Mouse (Mus musculus): ENCODE measurements around the gene Prrt4. TPM values are rescaled to one million over a fixed set of nuclear protein-coding genes. Genes with fewer than 3 reads are reported as not detected.
A peak's percentile ranks its signal among the peaks of the same experiment; 100 is the strongest.
"Not testable (repeated sequence)": the region's sequence is repeated elsewhere in the genome, so short reads cannot be mapped to it uniquely, and the experiment has no call there.

Gene Prrt4
- polyA plus RNA-seq (2014; fragmentation: Nextera tagmentation; extraction: Ambion mirVana): 0.38 and 0.48 TPM in 2 replicates

DNA sequence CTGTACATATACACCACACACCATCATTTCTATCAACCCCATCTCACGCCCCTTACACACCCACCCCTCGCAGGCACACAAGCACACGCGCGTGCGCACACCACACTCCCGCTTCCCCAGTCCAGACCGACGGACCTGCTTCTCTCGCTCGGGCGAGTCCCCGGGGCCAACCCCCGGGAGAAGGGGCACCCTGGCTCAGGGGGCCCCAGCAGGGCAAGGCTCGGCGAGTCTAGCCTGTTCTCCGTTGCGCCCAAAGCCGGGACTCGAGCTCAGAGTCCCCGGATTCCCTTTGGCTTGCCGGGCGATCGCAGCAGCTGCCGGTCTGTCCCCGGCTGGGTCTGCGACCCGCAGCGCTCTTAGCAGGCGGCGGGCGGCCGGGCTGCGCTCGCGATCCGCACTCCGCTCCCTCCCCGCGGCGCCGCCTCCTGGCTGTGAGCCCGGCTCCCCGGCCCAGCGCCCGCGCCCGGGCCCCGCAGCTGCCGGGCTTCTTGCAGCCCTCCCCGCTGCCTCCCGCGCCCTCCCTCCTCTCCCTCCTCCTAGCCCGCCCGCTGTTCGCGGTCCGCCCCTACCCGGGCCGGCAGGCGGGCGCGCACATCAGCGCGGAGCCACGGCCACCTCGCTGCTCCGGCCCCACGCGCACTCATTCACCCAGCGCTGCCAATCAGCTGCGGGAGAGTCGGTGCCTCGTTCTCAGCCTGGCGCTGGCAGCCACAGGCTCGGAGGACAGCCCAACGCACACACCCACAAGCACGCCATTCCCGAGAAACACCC lies at the start of gene Prrt4:
Gene Prrt4 (minus strand): TSS at position 697 of the 771 bp plus-strand sequence.
- ATAC-seq (ENCODE audit: insufficient number of reproducible peaks, insufficient read depth, low FRiP score, low read depth): peak; percentile 60; the same call in 1 of the 2 replicates
- Histone ChIP-seq H3K27me3 (ENCODE audit: control insufficient read depth, insufficient read depth, low read length) (no peaks in the 10 kb centered on the region), H3K9me3 (ENCODE audit: control insufficient read depth, low read depth, low read length) (no peaks in the 10 kb centered on the region), H3K4me1 (ENCODE audit: control insufficient read depth, insufficient read depth, low read length) (no peaks in the 10 kb centered on the region), H3K9ac (replicated peaks; ENCODE audit: low read depth, low read length) (peak within 1 kb of the TSS; percentile 52), H3K4me2 (replicated peaks; ENCODE audit: low read depth, low read length) (peak within 1 kb of the TSS; percentile 95), H3K4me3 (ENCODE audit: low read depth, low read length) (peak within 1 kb of the TSS; percentile 53), H3K36me3 (ENCODE audit: control insufficient read depth, insufficient read depth, low read length) (no peaks in the 10 kb centered on the region), H3K27ac (ENCODE audit: low read length) (peak within 1 kb of the TSS; percentile 55; the same call in 1 of the 2 replicates)
- WGBS: 1% methylated on average over 70 of the region's 79 CpGs

DNA sequence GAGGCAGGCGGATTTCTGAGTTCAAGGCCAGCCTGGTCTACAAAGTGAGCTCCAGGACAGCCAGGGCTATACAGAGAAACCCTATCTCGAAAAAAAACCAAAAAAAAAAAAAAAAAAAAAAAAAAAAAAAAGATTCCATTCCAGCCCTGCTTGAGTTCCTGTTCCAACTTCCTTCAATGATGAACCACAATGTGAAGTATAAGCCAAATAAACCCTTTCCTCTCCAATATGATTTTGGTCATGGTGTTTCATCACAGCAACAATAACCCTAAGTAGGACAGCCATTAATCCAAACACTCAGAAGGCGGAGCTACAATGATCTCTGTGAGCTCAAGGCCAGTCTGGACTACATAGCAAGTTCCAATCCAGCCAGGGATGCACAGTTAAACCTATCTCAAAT lies 38.3 kb upstream of the Prrt4 start:
- not testable (repeated sequence) for H3K27ac ChIP-seq (ENCODE audit: low read length); H3K4me3 ChIP-seq (ENCODE audit: low read depth, low read length); H3K9me3 ChIP-seq (ENCODE audit: control insufficient read depth, low read depth, low read length); H3K27me3 ChIP-seq (ENCODE audit: control insufficient read depth, insufficient read depth, low read length); H3K9ac ChIP-seq (replicated peaks; ENCODE audit: low read depth, low read length); H3K36me3 ChIP-seq (ENCODE audit: control insufficient read depth, insufficient read depth, low read length); ATAC-seq (ENCODE audit: insufficient number of reproducible peaks, insufficient read depth, low FRiP score, low read depth); H3K4me2 ChIP-seq (replicated peaks; ENCODE audit: low read depth, low read length)
- 88% methylated on average over 1 of the region's 3 CpGs for WGBS
- H3K4me1 ChIP-seq (ENCODE audit: control insufficient read depth, insufficient read depth, low read length): peaks cover 14% of the 10 kb centered on the region

DNA sequence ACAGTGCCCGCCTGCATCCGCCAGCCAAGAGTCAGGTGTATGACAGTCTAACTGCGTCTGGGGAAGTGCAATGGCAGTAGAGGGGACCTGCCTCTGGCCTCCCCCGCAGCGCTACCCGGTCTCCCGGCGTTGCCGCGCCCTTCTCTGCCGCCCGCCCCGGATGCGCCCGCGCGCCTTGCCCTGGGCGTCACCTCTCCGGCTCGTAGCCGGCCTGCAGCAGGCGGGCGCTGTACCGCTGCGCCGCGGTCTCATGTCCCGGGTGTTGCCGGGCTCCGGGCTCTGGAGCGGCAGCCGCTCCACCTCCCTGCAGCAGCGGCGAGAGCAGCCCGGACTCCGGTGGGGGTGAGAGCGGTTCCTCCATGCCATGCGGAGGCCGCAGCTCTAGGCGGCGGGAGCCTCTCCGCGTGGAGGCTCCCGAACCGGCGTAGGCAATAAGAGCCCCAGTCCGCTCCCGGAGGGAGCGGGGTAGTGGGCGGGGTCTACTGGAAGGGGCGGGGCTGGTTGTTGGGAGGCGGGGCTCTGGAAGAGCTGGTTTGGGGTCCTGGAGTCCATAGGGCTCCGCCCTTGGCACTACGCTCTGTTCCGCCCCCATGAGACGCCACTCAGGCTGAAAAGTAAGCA lies 36.6 kb upstream of the Prrt4 start, which contains the start of gene Impdh1:
Gene Impdh1 (minus strand): TSS at position 484 of the 621 bp plus-strand sequence.
- peaks cover 18% of the 10 kb centered on the region for H3K4me1 ChIP-seq (ENCODE audit: control insufficient read depth, insufficient read depth, low read length)
- H3K27ac ChIP-seq (ENCODE audit: low read length): peak within 1 kb of the TSS; percentile 15; the same call in 1 of the 2 replicates
- H3K9ac ChIP-seq (replicated peaks; ENCODE audit: low read depth, low read length): peak within 1 kb of the TSS; percentile 48
- WGBS: under 1% methylated on average over 51 of the region's 56 CpGs
- peak within 1 kb of the TSS; percentile 100 for H3K4me2 ChIP-seq (replicated peaks; ENCODE audit: low read depth, low read length)
- no peaks in the 10 kb centered on the region for H3K36me3 ChIP-seq (ENCODE audit: control insufficient read depth, insufficient read depth, low read length)
- H3K9me3 ChIP-seq (ENCODE audit: control insufficient read depth, low read depth, low read length): no peaks in the 10 kb centered on the region
- H3K27me3 ChIP-seq (ENCODE audit: control insufficient read depth, insufficient read depth, low read length): no peaks in the 10 kb centered on the region
- peak within 1 kb of the TSS; percentile 69 for H3K4me3 ChIP-seq (ENCODE audit: low read depth, low read length)
- ATAC-seq (ENCODE audit: insufficient number of reproducible peaks, insufficient read depth, low FRiP score, low read depth): peak; percentile 84

DNA sequence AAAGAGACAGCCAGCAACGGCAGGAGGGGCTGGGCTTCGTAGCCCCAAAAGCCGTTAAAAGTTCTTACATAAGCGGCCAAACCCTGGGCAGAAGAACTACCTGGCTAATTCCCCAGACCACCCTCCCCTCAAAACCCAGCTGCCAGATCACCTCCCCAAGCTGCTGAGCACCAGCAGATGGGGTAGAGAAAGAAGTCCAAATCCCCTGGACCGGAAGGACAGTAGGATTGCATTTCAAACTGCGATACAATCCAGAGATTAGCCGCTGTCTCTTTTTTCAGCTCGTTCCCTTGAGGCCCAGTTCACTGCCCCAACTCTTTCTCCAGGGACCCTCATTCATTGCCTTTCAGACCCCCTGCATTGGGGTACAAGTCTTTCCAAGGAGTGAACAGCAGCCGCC lies 35.8 kb upstream of the Prrt4 start:
- Histone ChIP-seq H3K27ac (ENCODE audit: low read length) (no peak overlapping the region), H3K36me3 (ENCODE audit: control insufficient read depth, insufficient read depth, low read length) (no peaks in the 10 kb centered on the region), H3K4me1 (ENCODE audit: control insufficient read depth, insufficient read depth, low read length) (peaks cover 19% of the 10 kb centered on the region), H3K9me3 (ENCODE audit: control insufficient read depth, low read depth, low read length) (no peaks in the 10 kb centered on the region), H3K4me2 (replicated peaks; ENCODE audit: low read depth, low read length) (peak overlapping the region; percentile 100), H3K27me3 (ENCODE audit: control insufficient read depth, insufficient read depth, low read length) (no peaks in the 10 kb centered on the region), H3K9ac (replicated peaks; ENCODE audit: low read depth, low read length) (no peak overlapping the region), H3K4me3 (ENCODE audit: low read depth, low read length) (peak overlapping the region; percentile 69)
- ATAC-seq (ENCODE audit: insufficient number of reproducible peaks, insufficient read depth, low FRiP score, low read depth): no peak
- WGBS: 28% methylated on average over 9 of the region's 9 CpGs

DNA sequence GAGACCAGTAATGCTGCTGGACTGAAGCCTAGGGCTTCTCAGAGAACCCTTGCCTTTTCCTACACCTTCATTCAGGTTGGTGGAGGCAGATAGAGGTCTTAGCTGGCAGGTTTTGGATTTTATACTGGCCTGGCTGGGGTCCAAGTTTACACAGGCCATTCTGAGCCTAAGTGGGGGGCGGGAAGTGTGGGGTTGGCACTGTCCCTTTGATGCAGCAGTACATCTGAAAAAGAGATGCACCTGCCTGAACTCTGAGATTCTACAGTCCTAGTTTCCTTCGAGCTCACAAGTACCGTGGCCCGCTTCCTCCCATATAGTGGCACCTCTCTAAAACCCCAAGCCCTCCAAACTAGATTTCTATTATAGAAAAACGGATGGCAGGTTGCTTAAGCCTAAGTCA lies 35.4 kb upstream of the Prrt4 start:
- H3K9ac ChIP-seq (replicated peaks; ENCODE audit: low read depth, low read length): no peak overlapping the region
- no peaks in the 10 kb centered on the region for H3K27me3 ChIP-seq (ENCODE audit: control insufficient read depth, insufficient read depth, low read length)
- peak overlapping the region; percentile 100; the same call in 1 of the 2 replicates for H3K4me2 ChIP-seq (replicated peaks; ENCODE audit: low read depth, low read length)
- no peak overlapping the region for H3K27ac ChIP-seq (ENCODE audit: low read length)
- H3K36me3 ChIP-seq (ENCODE audit: control insufficient read depth, insufficient read depth, low read length): no peaks in the 10 kb centered on the region
- H3K4me1 ChIP-seq (ENCODE audit: control insufficient read depth, insufficient read depth, low read length): peaks cover 19% of the 10 kb centered on the region
- 50% methylated on average over 5 of the region's 5 CpGs for WGBS
- no peak for ATAC-seq (ENCODE audit: insufficient number of reproducible peaks, insufficient read depth, low FRiP score, low read depth)
- no peak overlapping the region for H3K4me3 ChIP-seq (ENCODE audit: low read depth, low read length)
- no peaks in the 10 kb centered on the region for H3K9me3 ChIP-seq (ENCODE audit: control insufficient read depth, low read depth, low read length)

DNA sequence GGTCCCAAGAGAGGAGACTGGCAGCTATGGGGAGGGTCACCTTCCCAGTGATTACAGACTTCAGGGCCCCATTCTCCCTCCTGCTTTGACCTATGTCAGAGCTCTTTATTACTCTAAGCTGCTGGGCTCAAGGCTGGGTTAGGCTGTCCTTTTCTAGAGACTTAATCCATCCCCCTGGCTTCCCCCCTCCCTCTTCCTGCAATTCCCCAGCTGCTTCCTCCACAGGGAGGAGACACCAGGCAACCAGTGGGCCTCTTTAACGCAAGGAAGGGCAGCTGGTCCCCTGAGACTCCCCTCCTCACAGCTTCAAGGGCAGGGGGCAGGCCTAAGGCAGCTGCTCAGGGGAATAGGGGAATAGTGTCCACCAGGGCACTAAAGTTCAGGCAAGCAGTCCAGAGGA lies 34.9 kb upstream of the Prrt4 start:
- Histone ChIP-seq H3K27me3 (ENCODE audit: control insufficient read depth, insufficient read depth, low read length) (no peaks in the 10 kb centered on the region), H3K4me2 (replicated peaks; ENCODE audit: low read depth, low read length) (no peak overlapping the region), H3K9ac (replicated peaks; ENCODE audit: low read depth, low read length) (no peak overlapping the region), H3K27ac (ENCODE audit: low read length) (no peak overlapping the region), H3K9me3 (ENCODE audit: control insufficient read depth, low read depth, low read length) (no peaks in the 10 kb centered on the region), H3K36me3 (ENCODE audit: control insufficient read depth, insufficient read depth, low read length) (no peaks in the 10 kb centered on the region), H3K4me3 (ENCODE audit: low read depth, low read length) (no peak overlapping the region), H3K4me1 (ENCODE audit: control insufficient read depth, insufficient read depth, low read length) (peaks cover 19% of the 10 kb centered on the region)
- WGBS: 6% methylated on average over 1 of the region's 1 CpGs
- ATAC-seq (ENCODE audit: insufficient number of reproducible peaks, insufficient read depth, low FRiP score, low read depth): no peak

DNA sequence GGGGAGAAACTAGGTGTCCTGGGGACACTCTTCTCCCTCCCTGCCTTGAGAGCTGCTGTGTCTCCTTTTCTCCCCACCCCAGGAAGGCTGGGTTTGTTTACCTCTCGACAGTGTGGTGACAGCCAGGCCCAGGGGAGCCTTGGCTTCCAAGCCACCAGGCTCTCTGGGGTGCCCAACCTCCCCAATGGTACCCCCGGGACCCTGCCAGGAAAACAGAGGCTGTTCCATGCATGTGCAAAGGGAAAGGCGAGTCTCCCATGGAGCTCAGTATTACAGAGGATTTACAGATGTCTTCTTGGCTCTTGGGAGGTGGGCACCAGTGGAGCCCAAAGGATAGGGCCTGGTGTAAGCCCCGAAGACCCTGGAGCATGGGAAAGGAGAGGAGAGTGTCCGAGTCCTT lies 34.1 kb upstream of the Prrt4 start:
- WGBS: 66% methylated on average over 5 of the region's 5 CpGs
- no peak overlapping the region for H3K9ac ChIP-seq (replicated peaks; ENCODE audit: low read depth, low read length)
- H3K27ac ChIP-seq (ENCODE audit: low read length): no peak overlapping the region
- H3K4me1 ChIP-seq (ENCODE audit: control insufficient read depth, insufficient read depth, low read length): peaks cover 19% of the 10 kb centered on the region
- no peaks in the 10 kb centered on the region for H3K27me3 ChIP-seq (ENCODE audit: control insufficient read depth, insufficient read depth, low read length)
- H3K36me3 ChIP-seq (ENCODE audit: control insufficient read depth, insufficient read depth, low read length): no peaks in the 10 kb centered on the region
- H3K4me2 ChIP-seq (replicated peaks; ENCODE audit: low read depth, low read length): no peak overlapping the region
- H3K4me3 ChIP-seq (ENCODE audit: low read depth, low read length): no peak overlapping the region
- ATAC-seq (ENCODE audit: insufficient number of reproducible peaks, insufficient read depth, low FRiP score, low read depth): no peak
- no peaks in the 10 kb centered on the region for H3K9me3 ChIP-seq (ENCODE audit: control insufficient read depth, low read depth, low read length)

DNA sequence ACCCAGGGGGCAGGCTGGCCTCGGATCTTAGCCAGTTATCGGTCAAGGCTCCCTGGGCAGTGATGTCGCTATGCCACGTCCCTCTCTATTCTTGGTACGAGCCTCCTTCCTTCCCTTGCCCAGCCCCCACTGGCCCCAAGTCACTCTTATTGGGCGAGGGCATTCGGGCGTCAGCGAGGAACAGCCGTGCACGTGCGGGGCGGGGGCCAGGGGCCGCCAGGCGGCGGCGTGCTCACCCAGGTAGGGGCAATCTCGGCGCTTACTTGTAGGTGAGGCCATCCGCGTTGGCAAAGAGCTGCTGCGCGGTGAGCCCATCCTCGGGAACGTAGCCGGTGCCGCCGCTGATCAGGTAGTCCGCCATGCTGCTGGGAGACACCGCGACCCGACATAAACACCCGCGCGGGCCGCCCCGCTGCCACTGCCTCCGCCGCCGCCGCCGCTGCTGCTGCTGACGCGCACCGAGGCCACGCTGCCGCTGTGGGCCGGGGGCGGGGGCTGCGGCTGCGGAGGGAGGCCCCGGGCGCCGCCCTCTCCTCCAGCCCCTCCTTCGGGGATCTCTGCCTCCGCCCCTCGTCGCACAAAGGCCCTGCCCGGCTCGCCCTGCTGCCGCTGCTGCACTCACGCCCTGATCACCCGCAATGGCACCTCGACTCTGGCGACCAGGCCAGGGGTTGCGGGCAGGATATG lies 32.6 kb upstream of the Prrt4 start:
- peak overlapping the region; percentile 80 for H3K4me2 ChIP-seq (replicated peaks; ENCODE audit: low read depth, low read length)
- H3K27me3 ChIP-seq (ENCODE audit: control insufficient read depth, insufficient read depth, low read length): no peaks in the 10 kb centered on the region
- H3K27ac ChIP-seq (ENCODE audit: low read length): peak overlapping the region; percentile 22; the same call in 1 of the 2 replicates
- no peaks in the 10 kb centered on the region for H3K9me3 ChIP-seq (ENCODE audit: control insufficient read depth, low read depth, low read length)
- no peaks in the 10 kb centered on the region for H3K36me3 ChIP-seq (ENCODE audit: control insufficient read depth, insufficient read depth, low read length)
- H3K9ac ChIP-seq (replicated peaks; ENCODE audit: low read depth, low read length): peak overlapping the region; percentile 54
- ATAC-seq (ENCODE audit: insufficient number of reproducible peaks, insufficient read depth, low FRiP score, low read depth): peak; percentile 88
- WGBS: under 1% methylated on average over 56 of the region's 66 CpGs
- peak overlapping the region; percentile 58 for H3K4me3 ChIP-seq (ENCODE audit: low read depth, low read length)
- peaks cover 19% of the 10 kb centered on the region for H3K4me1 ChIP-seq (ENCODE audit: control insufficient read depth, insufficient read depth, low read length)
